Mouse (Mus musculus) heart, embryonic 16.5 days (tissue): ENCODE measurements around the gene Mapkapk5. TPM values are rescaled to one million over a fixed set of nuclear protein-coding genes. Genes with fewer than 3 reads are reported as not detected.

Experiments used
- ATAC-seq: fragments of 200-750 bp; cut with Nextera tagmentation; replicated peaks from 2 replicates; pipeline ENCODE4 v1.8.0; 2017; ENCODE audit warnings: moderate number of reproducible peaks; ENCODE audit not compliant: insufficient read depth, low FRiP score; ENCODE audit errors: extremely low read depth
- H3K27ac ChIP-seq: fragments of 300-500 bp; sonication (generic); 2 replicates; pipeline ENCODE4 v1.5.1; 2014; ENCODE audit warnings: mild to moderate bottlenecking, low read length, control low read depth, moderate library complexity
- H3K27me3 ChIP-seq: fragments of 300-500 bp; sonication (generic); 2 replicates; pipeline ENCODE4 v1.6.1; 2014; ENCODE audit warnings: low read length, mixed read lengths; ENCODE audit not compliant: control insufficient read depth, insufficient read depth
- H3K36me3 ChIP-seq: fragments of 300-500 bp; sonication (generic); 2 replicates; pipeline ENCODE4 v1.6.1; 2014; ENCODE audit not compliant: control insufficient read depth, insufficient read depth
- H3K4me1 ChIP-seq: fragments of 300-500 bp; sonication (generic); 2 replicates; pipeline ENCODE4 v1.6.1; 2014; ENCODE audit warnings: low read length, mixed read lengths; ENCODE audit not compliant: control insufficient read depth, insufficient read depth
- H3K4me2 ChIP-seq: fragments of 300-500 bp; sonication (generic); 2 replicates; pipeline ENCODE4 v1.6.1; 2014; ENCODE audit warnings: low read depth, mild to moderate bottlenecking, control low read depth, low read length
- H3K4me3 ChIP-seq: fragments of 300-500 bp; sonication (generic); 2 replicates; pipeline ENCODE4 v1.5.1; 2014; ENCODE audit warnings: mild to moderate bottlenecking, control low read depth, low read length
- H3K9ac ChIP-seq: fragments of 300-500 bp; sonication (generic); 2 replicates; pipeline ENCODE4 v1.6.1; 2014; ENCODE audit warnings: low read length, control low read depth
- H3K9me3 ChIP-seq: fragments of 300-500 bp; sonication (generic); replicated peaks from 2 replicates; pipeline ENCODE4 v1.6.1; 2016; ENCODE audit warnings: low read length; ENCODE audit not compliant: control insufficient read depth
- WGBS: fragments of 180-500 bp; shearing (Covaris S2); extraction: QIAGEN DNeasy Blood & Tissue Kit; methylation state at CpG from one replicate; pipeline ENCODE4 v1.1.7; 2014; 5-methylcytosine and 5-hydroxymethylcytosine counted together
- polyA plus RNA-seq: library from polyadenylated mRNA; unstranded; fragments of >200 nt; fragmentation: Nextera tagmentation; extraction: Ambion mirVana; gene quantifications from 2 replicates; pipeline ENCODE4 v1.2.1, GENCODE M21; 2015

Gene Mapkapk5
- polyA plus RNA-seq, 1 experiment from 2014 or later: 39.3 TPM

- no peaks in the 10 kb centered on the region for H3K27me3 ChIP-seq
- peak overlapping the region; percentile 4; the same call in 1 of the 2 replicates for H3K4me2 ChIP-seq
- WGBS: 46% methylated on average over 6 of the region's 6 CpGs
- H3K9ac ChIP-seq: no peak overlapping the region
- ATAC-seq: no peak
- no peaks in the 10 kb centered on the region for H3K36me3 ChIP-seq
- peaks cover 19% of the 10 kb centered on the region for H3K4me1 ChIP-seq
- H3K4me3 ChIP-seq: no peak overlapping the region
- H3K9me3 ChIP-seq: no peaks in the 10 kb centered on the region
- peak overlapping the region; percentile 36; the same call in 1 of the 2 replicates for H3K27ac ChIP-seq
These were observed 40.8 kb upstream of the Mapkapk5 start for GRCm38 (mm10) chr5:121586400-121587039.

GRCm38 (mm10) chr5:121585699-121586098, 40.0 kb upstream of the Mapkapk5 start:
- H3K27me3 ChIP-seq: no peaks in the 10 kb centered on the region
- no peak overlapping the region for H3K4me3 ChIP-seq
- no peak overlapping the region for H3K9ac ChIP-seq
- H3K9me3 ChIP-seq: no peaks in the 10 kb centered on the region
- peaks cover 18% of the 10 kb centered on the region for H3K4me1 ChIP-seq
- no peak overlapping the region for H3K27ac ChIP-seq
- H3K4me2 ChIP-seq: no peak overlapping the region
- ATAC-seq: no peak
- 83% methylated on average over 5 of the region's 5 CpGs for WGBS
- no peaks in the 10 kb centered on the region for H3K36me3 ChIP-seq

GRCm38 (mm10) chr5:121585005-121585404, 39.3 kb upstream of the Mapkapk5 start:
- 94% methylated on average over 10 of the region's 10 CpGs for WGBS
- H3K27me3 ChIP-seq: no peaks in the 10 kb centered on the region
- peaks cover 18% of the 10 kb centered on the region for H3K4me1 ChIP-seq
- H3K27ac ChIP-seq: no peak overlapping the region
- no peak overlapping the region for H3K4me3 ChIP-seq
- no peak overlapping the region for H3K4me2 ChIP-seq
- no peaks in the 10 kb centered on the region for H3K9me3 ChIP-seq
- no peaks in the 10 kb centered on the region for H3K36me3 ChIP-seq
- no peak for ATAC-seq
- no peak overlapping the region for H3K9ac ChIP-seq

- peak overlapping the region; percentile 67 for H3K27ac ChIP-seq
- no peaks in the 10 kb centered on the region for H3K27me3 ChIP-seq
- ATAC-seq: peak; percentile 88
- no peaks in the 10 kb centered on the region for H3K9me3 ChIP-seq
- H3K36me3 ChIP-seq: 0 out of 2 replicates have a peak, but pooled peaks cover 7% of the 10 kb centered on the region
- no peak overlapping the region for H3K4me3 ChIP-seq
- H3K4me2 ChIP-seq: 0 out of 2 replicates have a peak overlapping the region, but pooled peaks have one; percentile 16
- WGBS: 43% methylated on average over 12 of the region's 12 CpGs
- H3K9ac ChIP-seq: no peak overlapping the region
- peaks cover 18% of the 10 kb centered on the region for H3K4me1 ChIP-seq
These were observed 38.2 kb upstream of the Mapkapk5 start for GRCm38 (mm10) chr5:121583765-121584501.

- no peak overlapping the region for H3K27ac ChIP-seq
- 0 out of 2 replicates have a peak, but pooled peaks cover 7% of the 10 kb centered on the region for H3K36me3 ChIP-seq
- no peaks in the 10 kb centered on the region for H3K9me3 ChIP-seq
- no peak overlapping the region for H3K4me2 ChIP-seq
- no peak overlapping the region for H3K9ac ChIP-seq
- WGBS: 86% methylated on average over 8 of the region's 8 CpGs
- no peak overlapping the region for H3K4me3 ChIP-seq
- H3K27me3 ChIP-seq: no peaks in the 10 kb centered on the region
- ATAC-seq: no peak
- peaks cover 16% of the 10 kb centered on the region for H3K4me1 ChIP-seq
These were observed 36.2 kb upstream of the Mapkapk5 start for GRCm38 (mm10) chr5:121581945-121582344.

- H3K4me1 ChIP-seq: no peaks in the 10 kb centered on the region
- no peak overlapping the region for H3K4me3 ChIP-seq
- 70% methylated on average over 11 of the region's 11 CpGs for WGBS
- no peak overlapping the region for H3K4me2 ChIP-seq
- ATAC-seq: no peak
- 0 out of 2 replicates have a peak, but pooled peaks cover 9% of the 10 kb centered on the region for H3K36me3 ChIP-seq
- no peaks in the 10 kb centered on the region for H3K27me3 ChIP-seq
- H3K27ac ChIP-seq: no peak overlapping the region
- no peak overlapping the region for H3K9ac ChIP-seq
- H3K9me3 ChIP-seq: no peaks in the 10 kb centered on the region
These were observed 31.3 kb upstream of the Mapkapk5 start for GRCm38 (mm10) chr5:121576927-121577488.

GRCm38 (mm10) chr5:121575867-121576266, 30.2 kb upstream of the Mapkapk5 start:
- 91% methylated on average over 11 of the region's 11 CpGs for WGBS
- no peak overlapping the region for H3K9ac ChIP-seq
- H3K4me2 ChIP-seq: no peak overlapping the region
- no peaks in the 10 kb centered on the region for H3K4me1 ChIP-seq
- H3K36me3 ChIP-seq: 0 out of 2 replicates have a peak, but pooled peaks cover 9% of the 10 kb centered on the region
- no peaks in the 10 kb centered on the region for H3K27me3 ChIP-seq
- no peak overlapping the region for H3K27ac ChIP-seq
- no peak overlapping the region for H3K4me3 ChIP-seq
- H3K9me3 ChIP-seq: no peaks in the 10 kb centered on the region
- ATAC-seq: no peak

- H3K27me3 ChIP-seq: no peaks in the 10 kb centered on the region
- no peak overlapping the region for H3K27ac ChIP-seq
- ATAC-seq: no peak
- H3K36me3 ChIP-seq: 0 out of 2 replicates have a peak, but pooled peaks cover 4% of the 10 kb centered on the region
- H3K4me1 ChIP-seq: 0 out of 2 replicates have a peak, but pooled peaks cover 3% of the 10 kb centered on the region
- H3K4me3 ChIP-seq: no peak overlapping the region
- H3K4me2 ChIP-seq: no peak overlapping the region
- no peak overlapping the region for H3K9ac ChIP-seq
- H3K9me3 ChIP-seq: no peaks in the 10 kb centered on the region
- WGBS: 87% methylated on average over 13 of the region's 13 CpGs
These were observed 28.4 kb upstream of the Mapkapk5 start for GRCm38 (mm10) chr5:121574145-121574544.

- no peaks in the 10 kb centered on the region for H3K9me3 ChIP-seq
- no peak for ATAC-seq
- H3K27ac ChIP-seq: no peak overlapping the region
- H3K4me2 ChIP-seq: no peak overlapping the region
- WGBS: 33% methylated on average over 1 of the region's 1 CpGs
- H3K27me3 ChIP-seq: no peaks in the 10 kb centered on the region
- 0 out of 2 replicates have a peak, but pooled peaks cover 2% of the 10 kb centered on the region for H3K36me3 ChIP-seq
- no peak overlapping the region for H3K9ac ChIP-seq
- 0 out of 2 replicates have a peak, but pooled peaks cover 6% of the 10 kb centered on the region for H3K4me1 ChIP-seq
- no peak overlapping the region for H3K4me3 ChIP-seq
These were observed 25.1 kb upstream of the Mapkapk5 start for GRCm38 (mm10) chr5:121570787-121571186.
